Mouse (Mus musculus): ENCODE measurements around the gene Wnt2b.

Gene Wnt2b

GRCm38 (mm10) chr3:104963331-104964276, 1.9 kb upstream of the Wnt2b start:
- DNase-seq = no peak

GRCm38 (mm10) chr3:104962866-104963265, 1.1 kb upstream of the Wnt2b start:
- DNase-seq = no peak

GRCm38 (mm10) chr3:104962141-104962611, 455 bp upstream of the Wnt2b start:
- no peak for DNase-seq

- DNase-seq = no peak
These were observed 1.4 kb downstream of the Wnt2b start for GRCm38 (mm10) chr3:104960026-104961000.

GRCm38 (mm10) chr3:104956131-104956581, 5.6 kb downstream of the Wnt2b start:
- no peak for DNase-seq

GRCm38 (mm10) chr3:104954551-104954950, 7.2 kb downstream of the Wnt2b start:
- DNase-seq = no peak

- no peak for DNase-seq
These were observed 7.6 kb downstream of the Wnt2b start for GRCm38 (mm10) chr3:104954137-104954536.

- DNase-seq = no peak
These were observed 8.6 kb downstream of the Wnt2b start for GRCm38 (mm10) chr3:104952891-104953670.

- no peak for DNase-seq
These were observed 10.8 kb downstream of the Wnt2b start for GRCm38 (mm10) chr3:104950926-104951325.

- no peak for DNase-seq
These were observed 16.8 kb downstream of the Wnt2b start for GRCm38 (mm10) chr3:104944894-104945293.

GRCm38 (mm10) chr3:104943333-104943732, 18.4 kb downstream of the Wnt2b start:
- no peak for DNase-seq

GRCm38 (mm10) chr3:104942682-104943081, 19.0 kb downstream of the Wnt2b start:
- no peak for DNase-seq

- no peak for DNase-seq
These were observed 21.0 kb downstream of the Wnt2b start for GRCm38 (mm10) chr3:104940691-104941090.

GRCm38 (mm10) chr3:104938327-104938726, 23.4 kb downstream of the Wnt2b start:
- DNase-seq = no peak

- DNase-seq = no peak
These were observed 23.9 kb downstream of the Wnt2b start for GRCm38 (mm10) chr3:104937728-104938305.

- no peak for DNase-seq
These were observed 32.3 kb downstream of the Wnt2b start for GRCm38 (mm10) chr3:104929385-104929784.

GRCm38 (mm10) chr3:104914986-104915385, 46.7 kb downstream of the Wnt2b start:
- DNase-seq = no peak

GRCm38 (mm10) chr3:104909195-104909594, 52.5 kb downstream of the Wnt2b start:
- no peak for DNase-seq

- no peak for DNase-seq
These were observed 55.7 kb downstream of the Wnt2b start for GRCm38 (mm10) chr3:104906007-104906406.

- DNase-seq = no peak
These were observed 56.3 kb downstream of the Wnt2b start for GRCm38 (mm10) chr3:104905389-104905788.

GRCm38 (mm10) chr3:104901154-104901553, 60.6 kb downstream of the Wnt2b start:
- no peak for DNase-seq

- no peak for DNase-seq
These were observed 65.6 kb downstream of the Wnt2b start for GRCm38 (mm10) chr3:104896141-104896540.

Measured in layer of hippocampus, adult 9-11 months (tissue).